Mouse (Mus musculus): ENCODE measurements around the gene Dscaml1. TPM values are rescaled to one million over a fixed set of nuclear protein-coding genes. Genes with fewer than 3 reads are reported as not detected.

Dscaml1 gene
- total RNA-seq, 1 experiment, result 1.3 TPM

DNA sequence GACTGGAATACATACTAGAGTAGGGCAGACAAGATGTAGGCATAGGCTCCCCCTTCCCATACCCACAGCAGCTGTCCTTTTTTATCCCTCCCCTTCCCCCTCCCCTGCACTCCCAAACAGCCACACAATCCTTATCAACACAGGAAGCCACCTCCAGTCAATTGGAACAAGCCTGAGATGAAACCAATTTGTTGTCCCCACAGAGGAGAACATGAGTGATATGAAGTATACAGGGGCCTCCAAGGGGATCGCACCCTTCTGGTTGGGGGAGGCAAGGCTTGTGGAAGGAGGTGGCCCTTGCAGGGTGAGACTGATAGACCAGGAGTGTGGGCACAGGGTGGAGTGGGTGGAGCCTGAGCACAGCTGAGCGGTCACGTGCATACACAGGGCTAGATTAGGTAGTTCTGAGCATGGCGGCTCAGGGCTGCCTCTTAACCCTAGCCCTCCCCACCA is 79.1 kb downstream of the Dscaml1 start:
- DNase-seq (ENCODE audit: low read depth, low spot score), result no peak
- Histone ChIP-seq H3K9me3 (ENCODE audit: control insufficient read depth, insufficient read depth, low read depth, low read length) (no peaks in the 10 kb centered on the region), H3K4me3 (ENCODE audit: insufficient read depth in 1 of 2, low read depth in 1 of 2, low read length in 2 of 2, poor library complexity in 1 of 2, severe bottlenecking in 1 of 2) (no peak overlapping the region), H3K27ac (ENCODE audit: insufficient read depth, low read depth, low read length, poor library complexity, severe bottlenecking) (no peak overlapping the region), H3K4me1 (ENCODE audit: control insufficient read depth in 2 of 2, insufficient read depth in 2 of 2, low read length in 2 of 2, poor library complexity in 1 of 2) (peaks cover 13 to 20% of the 10 kb centered on the region in 2 experiments), H3K36me3 (ENCODE audit: control insufficient read depth, insufficient read depth, low read length, poor library complexity, severe bottlenecking) (no peaks in the 10 kb centered on the region), H3K9ac (ENCODE audit: insufficient read depth, low read depth, low read length, poor library complexity, severe bottlenecking) (no peak overlapping the region)
- in situ Hi-C loops (cut with MboI; ENCODE audit: low sequenced_read_pairs in 2 of 2, unreplicated experiment in 2 of 2), result no loop called here
- no peak for TF ChIP-seq MAFK (IDR thresholded peaks at IDR 0.05; ENCODE audit: insufficient read depth, low read depth, low read length)
- no peak for TF ChIP-seq HCFC1 (IDR thresholded peaks at IDR 0.05; ENCODE audit: borderline replicate concordance, insufficient read depth, low read length)
- no peak for TF ChIP-seq ZNF384 (IDR thresholded peaks at IDR 0.05; ENCODE audit: low read depth, low read length)
- TF ChIP-seq CHD2 (IDR thresholded peaks at IDR 0.05; ENCODE audit: low read depth, low read length), result no peak
- no peak for TF ChIP-seq ZC3H11A (IDR thresholded peaks at IDR 0.05; ENCODE audit: borderline replicate concordance, low read depth, low read length)

DNA sequence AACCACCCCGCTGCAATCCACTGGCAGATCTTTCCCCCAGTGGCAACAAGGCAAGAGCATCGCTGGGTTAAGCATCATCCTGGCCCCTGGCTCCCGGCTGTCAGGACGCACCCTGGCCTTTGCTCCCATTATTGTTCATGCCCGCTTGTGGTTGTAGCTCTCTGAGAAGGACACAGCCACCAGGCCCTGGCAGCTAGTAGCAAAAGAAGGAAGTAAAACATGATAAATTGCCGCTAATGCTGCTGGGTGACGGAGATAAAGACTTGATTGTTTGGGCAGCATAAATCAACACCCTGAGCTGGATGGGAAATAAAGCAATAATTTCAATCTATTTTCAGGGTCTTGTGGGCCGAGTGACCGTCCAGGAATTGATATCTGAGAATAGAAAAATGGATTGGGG is 81.1 kb downstream of the Dscaml1 start:
- TF ChIP-seq CHD2 (IDR thresholded peaks at IDR 0.05; ENCODE audit: low read depth, low read length) (no peak), ZNF384 (IDR thresholded peaks at IDR 0.05; ENCODE audit: low read depth, low read length) (no peak), HCFC1 (IDR thresholded peaks at IDR 0.05; ENCODE audit: borderline replicate concordance, insufficient read depth, low read length) (no peak), MAFK (IDR thresholded peaks at IDR 0.05; ENCODE audit: insufficient read depth, low read depth, low read length) (no peak), ZC3H11A (IDR thresholded peaks at IDR 0.05; ENCODE audit: borderline replicate concordance, low read depth, low read length) (no peak)
- H3K9me3 ChIP-seq (ENCODE audit: control insufficient read depth, insufficient read depth, low read depth, low read length), result no peaks in the 10 kb centered on the region
- no peak overlapping the region for H3K9ac ChIP-seq (ENCODE audit: insufficient read depth, low read depth, low read length, poor library complexity, severe bottlenecking)
- peaks cover 4 to 6% of the 10 kb centered on the region in 2 experiments; a peak in 3 of 4 replicates for H3K4me1 ChIP-seq (ENCODE audit: control insufficient read depth in 2 of 2, insufficient read depth in 2 of 2, low read length in 2 of 2, poor library complexity in 1 of 2)
- no peak overlapping the region for H3K4me3 ChIP-seq (ENCODE audit: insufficient read depth in 1 of 2, low read depth in 1 of 2, low read length in 2 of 2, poor library complexity in 1 of 2, severe bottlenecking in 1 of 2)
- no peak overlapping the region for H3K27ac ChIP-seq (ENCODE audit: insufficient read depth, low read depth, low read length, poor library complexity, severe bottlenecking)
- no peak for DNase-seq (ENCODE audit: low read depth, low spot score)
- in situ Hi-C loops (cut with MboI; ENCODE audit: low sequenced_read_pairs in 2 of 2, unreplicated experiment in 2 of 2), result no loop called here
- no peaks in the 10 kb centered on the region for H3K36me3 ChIP-seq (ENCODE audit: control insufficient read depth, insufficient read depth, low read length, poor library complexity, severe bottlenecking)

DNA sequence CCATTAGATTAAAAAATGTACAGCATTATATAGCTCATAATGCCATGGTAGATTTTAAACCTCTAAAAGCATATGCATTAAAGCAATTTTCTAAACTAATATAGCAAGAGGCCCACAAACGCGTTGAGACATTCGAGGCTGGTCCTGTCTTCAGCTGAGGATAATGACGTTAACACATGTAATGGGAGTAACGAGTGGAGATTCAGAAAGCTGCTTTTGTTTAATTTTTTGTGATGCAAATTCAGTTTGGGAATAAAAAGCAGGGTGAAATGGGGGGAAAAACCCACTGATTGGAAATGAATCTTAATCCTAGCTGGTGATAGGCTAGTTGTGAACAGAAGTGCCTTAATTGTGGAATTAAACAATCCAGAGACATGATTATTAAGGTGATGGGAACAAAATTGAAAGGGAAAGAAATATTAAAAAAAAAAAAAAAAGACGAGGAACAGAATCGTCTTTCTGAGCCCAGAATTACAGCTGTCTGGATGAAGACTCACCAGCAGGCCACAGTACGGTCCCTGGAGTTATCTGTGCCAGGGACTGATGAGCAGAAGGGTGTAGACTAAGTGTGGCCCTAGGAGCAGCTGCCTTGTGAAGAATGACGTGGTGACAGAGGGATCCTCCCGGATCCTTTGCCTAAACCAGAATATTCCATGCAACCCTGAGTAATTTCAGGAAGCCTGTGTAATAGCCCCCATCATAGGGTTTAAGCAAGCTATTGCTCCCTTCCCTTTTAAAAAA is 84.5 kb downstream of the Dscaml1 start:
- Histone ChIP-seq H3K4me1 (ENCODE audit: control insufficient read depth in 2 of 2, insufficient read depth in 2 of 2, low read length in 2 of 2, poor library complexity in 1 of 2) (no peaks in the 10 kb centered on the region), H3K4me3 (ENCODE audit: insufficient read depth in 1 of 2, low read depth in 1 of 2, low read length in 2 of 2, poor library complexity in 1 of 2, severe bottlenecking in 1 of 2) (no peak overlapping the region), H3K9ac (ENCODE audit: insufficient read depth, low read depth, low read length, poor library complexity, severe bottlenecking) (no peak overlapping the region), H3K9me3 (ENCODE audit: control insufficient read depth, insufficient read depth, low read depth, low read length) (no peaks in the 10 kb centered on the region), H3K36me3 (ENCODE audit: control insufficient read depth, insufficient read depth, low read length, poor library complexity, severe bottlenecking) (no peaks in the 10 kb centered on the region), H3K27ac (ENCODE audit: insufficient read depth, low read depth, low read length, poor library complexity, severe bottlenecking) (no peak overlapping the region)
- in situ Hi-C loops (cut with MboI; ENCODE audit: low sequenced_read_pairs in 2 of 2, unreplicated experiment in 2 of 2), result no loop called here
- no peak for DNase-seq (ENCODE audit: low read depth, low spot score)
- TF ChIP-seq MAFK (IDR thresholded peaks at IDR 0.05; ENCODE audit: insufficient read depth, low read depth, low read length) (no peak), ZNF384 (IDR thresholded peaks at IDR 0.05; ENCODE audit: low read depth, low read length) (no peak), ZC3H11A (IDR thresholded peaks at IDR 0.05; ENCODE audit: borderline replicate concordance, low read depth, low read length) (no peak), HCFC1 (IDR thresholded peaks at IDR 0.05; ENCODE audit: borderline replicate concordance, insufficient read depth, low read length) (no peak), CHD2 (IDR thresholded peaks at IDR 0.05; ENCODE audit: low read depth, low read length) (no peak)

- no peak overlapping the region for H3K27ac ChIP-seq (ENCODE audit: insufficient read depth, low read depth, low read length, poor library complexity, severe bottlenecking)
- peaks cover 0 to 6% of the 10 kb centered on the region in 2 experiments; a peak in 1 of 4 replicates for H3K4me1 ChIP-seq (ENCODE audit: control insufficient read depth in 2 of 2, insufficient read depth in 2 of 2, low read length in 2 of 2, poor library complexity in 1 of 2)
- H3K4me3 ChIP-seq (ENCODE audit: insufficient read depth in 1 of 2, low read depth in 1 of 2, low read length in 2 of 2, poor library complexity in 1 of 2, severe bottlenecking in 1 of 2), result no peak overlapping the region
- no peak overlapping the region for H3K9ac ChIP-seq (ENCODE audit: insufficient read depth, low read depth, low read length, poor library complexity, severe bottlenecking)
- in situ Hi-C loops (cut with MboI; ENCODE audit: low sequenced_read_pairs in 2 of 2, unreplicated experiment in 2 of 2), result no loop called here
- H3K9me3 ChIP-seq (ENCODE audit: control insufficient read depth, insufficient read depth, low read depth, low read length), result no peaks in the 10 kb centered on the region
- TF ChIP-seq ZC3H11A (IDR thresholded peaks at IDR 0.05; ENCODE audit: borderline replicate concordance, low read depth, low read length) (no peak), HCFC1 (IDR thresholded peaks at IDR 0.05; ENCODE audit: borderline replicate concordance, insufficient read depth, low read length) (no peak), MAFK (IDR thresholded peaks at IDR 0.05; ENCODE audit: insufficient read depth, low read depth, low read length) (no peak), CHD2 (IDR thresholded peaks at IDR 0.05; ENCODE audit: low read depth, low read length) (no peak)
- DNase-seq (ENCODE audit: low read depth, low spot score), result no peak
- H3K36me3 ChIP-seq (ENCODE audit: control insufficient read depth, insufficient read depth, low read length, poor library complexity, severe bottlenecking), result no peaks in the 10 kb centered on the region
Observed at GRCm38 (mm10) chr9:45517993-45518705, 91.7 kb downstream of the Dscaml1 start.

Measured in ES-E14 (cell line).